Mouse (Mus musculus) heart, embryonic 16.5 days (tissue): ENCODE results near the gene Slu7. TPM values are rescaled to one million over a fixed set of nuclear protein-coding genes. Genes with fewer than 3 reads are reported as not detected.

Experiments
- ATAC-seq: fragments of 200-750 bp; cut with Nextera tagmentation; replicated peaks from 2 replicates; pipeline ENCODE4 v1.8.0; 2017; ENCODE audit warnings: moderate number of reproducible peaks; ENCODE audit not compliant: insufficient read depth, low FRiP score; ENCODE audit errors: extremely low read depth
- H3K27ac ChIP-seq: fragments of 300-500 bp; sonication (generic); 2 replicates; pipeline ENCODE4 v1.5.1; 2014; ENCODE audit warnings: mild to moderate bottlenecking, low read length, control low read depth, moderate library complexity
- H3K27me3 ChIP-seq: fragments of 300-500 bp; sonication (generic); 2 replicates; pipeline ENCODE4 v1.6.1; 2014; ENCODE audit warnings: low read length, mixed read lengths; ENCODE audit not compliant: control insufficient read depth, insufficient read depth
- H3K36me3 ChIP-seq: fragments of 300-500 bp; sonication (generic); 2 replicates; pipeline ENCODE4 v1.6.1; 2014; ENCODE audit not compliant: control insufficient read depth, insufficient read depth
- H3K4me1 ChIP-seq: fragments of 300-500 bp; sonication (generic); 2 replicates; pipeline ENCODE4 v1.6.1; 2014; ENCODE audit warnings: low read length, mixed read lengths; ENCODE audit not compliant: control insufficient read depth, insufficient read depth
- H3K4me2 ChIP-seq: fragments of 300-500 bp; sonication (generic); 2 replicates; pipeline ENCODE4 v1.6.1; 2014; ENCODE audit warnings: low read depth, mild to moderate bottlenecking, control low read depth, low read length
- H3K4me3 ChIP-seq: fragments of 300-500 bp; sonication (generic); 2 replicates; pipeline ENCODE4 v1.5.1; 2014; ENCODE audit warnings: mild to moderate bottlenecking, control low read depth, low read length
- H3K9ac ChIP-seq: fragments of 300-500 bp; sonication (generic); 2 replicates; pipeline ENCODE4 v1.6.1; 2014; ENCODE audit warnings: low read length, control low read depth
- H3K9me3 ChIP-seq: fragments of 300-500 bp; sonication (generic); replicated peaks from 2 replicates; pipeline ENCODE4 v1.6.1; 2016; ENCODE audit warnings: low read length; ENCODE audit not compliant: control insufficient read depth
- WGBS: fragments of 180-500 bp; shearing (Covaris S2); extraction: QIAGEN DNeasy Blood & Tissue Kit; methylation state at CpG from one replicate; pipeline ENCODE4 v1.1.7; 2014; 5-methylcytosine and 5-hydroxymethylcytosine counted together
- polyA plus RNA-seq: library from polyadenylated mRNA; unstranded; fragments of >200 nt; fragmentation: Nextera tagmentation; extraction: Ambion mirVana; gene quantifications from 2 replicates; pipeline ENCODE4 v1.2.1, GENCODE M21; 2015

Gene Slu7
- polyA plus RNA-seq, 1 experiment from 2014 or later: 40.5 TPM

GRCm38 (mm10) chr11:43495037-43495436, 61.5 kb downstream of the Slu7 start:
- 0 out of 2 replicates have a peak, but pooled peaks have one; percentile 39 for ATAC-seq
- no peak overlapping the region for H3K27ac ChIP-seq
- H3K9me3 ChIP-seq: peaks cover 3% of the 10 kb centered on the region; the same call in 1 of the 2 replicates
- H3K4me1 ChIP-seq: 0 out of 2 replicates have a peak, but pooled peaks cover 2% of the 10 kb centered on the region
- no peak overlapping the region for H3K9ac ChIP-seq
- no peaks in the 10 kb centered on the region for H3K36me3 ChIP-seq
- no peak overlapping the region for H3K4me3 ChIP-seq
- no peak overlapping the region for H3K4me2 ChIP-seq
- no peaks in the 10 kb centered on the region for H3K27me3 ChIP-seq
- 44% methylated on average over 8 of the region's 8 CpGs for WGBS

- Histone ChIP-seq H3K27ac (no peak overlapping the region), H3K9ac (no peak overlapping the region), H3K36me3 (no peaks in the 10 kb centered on the region), H3K4me2 (no peak overlapping the region), H3K27me3 (no peaks in the 10 kb centered on the region), H3K4me1 (0 out of 2 replicates have a peak, but pooled peaks cover 2% of the 10 kb centered on the region), H3K9me3 (peaks cover 3% of the 10 kb centered on the region; the same call in 1 of the 2 replicates), H3K4me3 (no peak overlapping the region)
- 32% methylated on average over 3 of the region's 3 CpGs for WGBS
- ATAC-seq: no peak
Observed at GRCm38 (mm10) chr11:43495532-43495931, 62.0 kb downstream of the Slu7 start.

Other genes with a start within 250 kb of the Slu7 start
- gene Pttg1, start 7.5 kb upstream of the Slu7 start, polyA plus RNA-seq: 110 and 121 TPM in 2 replicates
- gene C1qtnf2, start 40.5 kb downstream of the Slu7 start, polyA plus RNA-seq: 6.2 and 6.3 TPM in 2 replicates
- gene Ccnjl, start 95.0 kb downstream of the Slu7 start, polyA plus RNA-seq: 19.5 and 20.4 TPM in 2 replicates
- 4.5 and 5.5 TPM in 2 replicates for gene 4933415A04Rik, start 153.3 kb downstream of the Slu7 start, polyA plus RNA-seq
- gene Fabp6, start 167.8 kb downstream of the Slu7 start, polyA plus RNA-seq: 18.3 TPM in 1 of 2 replicates, not detected in the other
- 15.5 and 17.4 TPM in 2 replicates for gene Pwwp2a, start 248.3 kb downstream of the Slu7 start, polyA plus RNA-seq